8 mouse cellular contexts compared by ENCODE assay signal in genomic region chr6:88626912-88627311, GRCm38 (mm10). TPM values are rescaled to one million over a fixed set of nuclear protein-coding genes. Genes with fewer than 3 reads are reported as not detected.
DNase-seq lines count a peak whose midpoint lies in the region; ATAC-seq and TF ChIP-seq lines count a peak whose summit lies in the region.

No protein-coding gene starts in this region.

- H3K4me2 ChIP-seq in intestine, embryonic 14.5 days (ENCODE audit: low read length): peak overlapping the region; percentile 76
- peak overlapping the region; percentile 93 for H3K4me2 ChIP-seq in neural tube, embryonic 13.5 days

- H3K36me3 ChIP-seq in intestine, embryonic 14.5 days (ENCODE audit: control insufficient read depth, insufficient read depth, low read length): no peaks in the 10 kb centered on the region
- no peaks in the 10 kb centered on the region for H3K36me3 ChIP-seq in neural tube, embryonic 13.5 days

- H3K27ac ChIP-seq in intestine, embryonic 14.5 days (ENCODE audit: low read depth): no peak overlapping the region
- H3K27ac ChIP-seq in neural tube, embryonic 13.5 days (replicated peaks): peak overlapping the region; percentile 87

- no peaks in the 10 kb centered on the region for H3K27me3 ChIP-seq in intestine, embryonic 14.5 days (replicated peaks; ENCODE audit: control insufficient read depth, insufficient read depth, low read length)
- no peaks in the 10 kb centered on the region for H3K27me3 ChIP-seq in neural tube, embryonic 13.5 days

- no peak for DNase-seq in lung, adult 2 months
- DNase-seq in lung, adult 18-20 months: no peak
- no peak for DNase-seq in intestine, embryonic 14.5 days (ENCODE audit: low spot score)
- DNase-seq in natural killer cell, adult 2 months (ENCODE audit: low spot score in 2 of 2): no peak
- no peak for DNase-seq in cerebellum, adult 8-10 months
- no peak for DNase-seq in c-Kit-positive CD71-positive TER-119-positive erythroid progenitor cells, embryonic 14.5 days (ENCODE audit: low spot score)

- H3K4me3 ChIP-seq in lung, adult 2 months (replicated peaks; ENCODE audit: extremely low read depth, low read depth, low read length): peak overlapping the region; percentile 42
- peak overlapping the region; percentile 34 for H3K4me3 ChIP-seq in intestine, embryonic 14.5 days (ENCODE audit: low read depth, low read length)
- H3K4me3 ChIP-seq in neural tube, embryonic 13.5 days: peak overlapping the region; percentile 55

- H3K4me1 ChIP-seq in lung, adult 2 months (ENCODE audit: control insufficient read depth, insufficient read depth, low read length): peaks cover 3% of the 10 kb centered on the region; the same call in 1 of the 2 replicates
- H3K4me1 ChIP-seq in intestine, embryonic 14.5 days (replicated peaks; ENCODE audit: control insufficient read depth, insufficient read depth, low read length): peaks cover 22% of the 10 kb centered on the region
- peaks cover 21% of the 10 kb centered on the region for H3K4me1 ChIP-seq in neural tube, embryonic 13.5 days (replicated peaks)

- no peak for TF ChIP-seq CTCF in lung, adult 2 months (IDR thresholded peaks at IDR 0.05; ENCODE audit: insufficient read depth, low read length)

- no peaks in the 10 kb centered on the region for H3K9me3 ChIP-seq in intestine, embryonic 14.5 days (ENCODE audit: control insufficient read depth, low read length)
- H3K9me3 ChIP-seq in neural tube, embryonic 13.5 days: no peaks in the 10 kb centered on the region

- WGBS in lung, adult 2 months: 29% methylated on average over 11 of the region's 11 CpGs
- 20% methylated on average over 11 of the region's 11 CpGs for WGBS in intestine, embryonic 14.5 days
- 9% methylated on average over 11 of the region's 11 CpGs for whole genome bisulfite sequencing in neural tube, embryonic 13.5 days

- ATAC-seq in erythroblast, adult 5-6 weeks (replicated peaks; ENCODE audit: low FRiP score, poor library complexity, severe bottlenecking): peak; percentile 21; the same call in 1 of the 2 replicates
- ATAC-seq in intestine, embryonic 14.5 days (replicated peaks; ENCODE audit: low FRiP score, low TSS enrichment, low read depth): no peak
- ATAC-seq in neural tube, embryonic 13.5 days (ENCODE audit: low read depth): peak; percentile 81

- H3K9ac ChIP-seq in intestine, embryonic 14.5 days (ENCODE audit: low read length): peak overlapping the region; percentile 31
- H3K9ac ChIP-seq in neural tube, embryonic 13.5 days: peak overlapping the region; percentile 74

- no peak for TF ChIP-seq POLR2A in lung, adult 2 months (IDR thresholded peaks at IDR 0.05; ENCODE audit: borderline replicate concordance, extremely low read depth, low read depth, low read length)

RNA-seq across cellular contexts. Expression of gene Kbtbd12, which starts 10.8 kb away (rescaled TPM):
- polyA plus RNA-seq in lung, adult 2 months (2012; rRNA removed): 0.16 and 1.8 TPM in 2 replicates
- 15.5 and 26.9 TPM in 2 replicates for total RNA-seq in erythroblast, adult 5-6 weeks (2015; ENCODE audit: low replicate concordance)
- 32.2 and 64.1 TPM in 2 replicates for total RNA-seq in erythroblast, adult 5-6 weeks (2017; ENCODE audit: low replicate concordance)
- 0.26 TPM in 1 of 2 replicates, not detected in the other for polyA plus RNA-seq in intestine, embryonic 14.5 days (2014; fragmentation: Nextera tagmentation; extraction: Ambion mirVana)
- 0.47 TPM in 1 of 2 replicates, not detected in the other for polyA plus RNA-seq in neural tube, embryonic 13.5 days (2015; fragmentation: Nextera tagmentation; extraction: Ambion mirVana)
